Mouse (Mus musculus) spleen, adult 2 months (tissue): ENCODE measurements around the gene Pitpna.

Experiments used
- CTCF ChIP-seq: fragments of 200-500 bp; IDR thresholded peaks from 2 replicates; pipeline ENCODE4 v1.5.1; 2011; ENCODE audit warnings: mild to moderate bottlenecking, inconsistent platforms; ENCODE audit not compliant: insufficient read depth, insufficient read length, insufficient replicate concordance; ENCODE audit errors: extremely low read depth
- POLR2A ChIP-seq: fragments of 200-500 bp; IDR thresholded peaks from 2 replicates; pipeline ENCODE4 v1.6.1; 2011; ENCODE audit warnings: low read depth, low read length, inconsistent platforms

GRCm38 (mm10) chr11:75594431-75594830 is 6.5 kb downstream of the Pitpna start:
- no peak for TF ChIP-seq CTCF
- no peak for TF ChIP-seq POLR2A
